Mouse (Mus musculus): ENCODE data around the gene Mfap2. TPM values are rescaled to one million over a fixed set of nuclear protein-coding genes. Genes with fewer than 3 reads are reported as not detected.

The Mfap2 gene
- polyA plus RNA-seq, 1 experiment from 2014 or later: 197 TPM

DNA sequence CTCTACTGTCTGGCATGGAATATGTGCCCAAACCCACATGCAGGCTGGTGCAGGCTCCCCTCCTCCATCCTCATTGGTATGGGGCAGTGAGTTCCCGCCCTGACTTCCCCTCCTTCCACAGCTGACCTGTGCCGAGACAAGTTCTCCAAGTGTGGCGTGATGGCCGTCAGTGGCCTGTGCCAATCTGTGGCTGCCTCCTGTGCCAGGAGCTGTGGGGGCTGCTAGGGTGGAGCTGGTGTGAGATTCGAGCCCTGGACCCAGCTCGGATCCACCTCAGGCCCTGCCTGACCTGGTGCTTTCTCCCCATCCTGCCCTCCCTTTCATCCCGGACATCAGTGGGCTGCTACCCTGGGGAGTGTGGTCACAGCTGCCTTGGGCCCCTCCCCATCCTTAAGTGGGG, 5.1 kb downstream of the Mfap2 start:
- Histone ChIP-seq H3K36me3 (ENCODE audit: control insufficient read depth, insufficient read depth) (no peaks in the 10 kb centered on the region), H3K9ac (ENCODE audit: low read length) (no peak overlapping the region), H3K4me1 (ENCODE audit: control insufficient read depth, insufficient read depth, low read length) (peaks cover 42% of the 10 kb centered on the region), H3K4me2 (ENCODE audit: low read depth, low read length) (no peak overlapping the region), H3K9me3 (replicated peaks; ENCODE audit: control insufficient read depth, low read length) (no peaks in the 10 kb centered on the region), H3K27ac (ENCODE audit: low read length) (no peak overlapping the region), H3K4me3 (ENCODE audit: low read length) (no peak overlapping the region), H3K27me3 (ENCODE audit: control insufficient read depth, insufficient read depth, low read length) (no peaks in the 10 kb centered on the region)
- ATAC-seq (replicated peaks; ENCODE audit: extremely low read depth, insufficient read depth, low FRiP score): no peak
- WGBS: 58% methylated on average over 7 of the region's 7 CpGs

DNA sequence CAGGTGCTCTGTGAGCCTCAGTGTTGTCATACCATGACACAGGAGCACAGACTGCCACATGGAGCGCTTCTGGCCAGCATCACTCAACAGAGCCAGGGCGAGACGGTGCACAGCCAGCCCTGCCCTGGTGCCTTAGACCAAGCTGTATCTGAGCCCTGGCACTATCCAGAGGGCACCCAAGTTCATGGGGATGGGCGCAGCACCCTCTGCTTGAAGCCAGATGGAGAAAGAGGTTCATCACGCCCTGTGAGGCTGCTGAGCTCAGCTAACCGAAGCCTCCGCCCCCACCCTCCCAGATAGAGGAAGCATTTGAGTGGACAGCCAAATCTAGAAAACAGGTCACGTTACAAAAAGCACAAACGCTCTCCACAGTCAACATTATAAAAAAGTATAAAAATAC, 6.1 kb downstream of the Mfap2 start:
- Histone ChIP-seq H3K27ac (ENCODE audit: low read length) (peak overlapping the region; percentile 37; the same call in 1 of the 2 replicates), H3K36me3 (ENCODE audit: control insufficient read depth, insufficient read depth) (no peaks in the 10 kb centered on the region), H3K9me3 (replicated peaks; ENCODE audit: control insufficient read depth, low read length) (no peaks in the 10 kb centered on the region), H3K4me3 (ENCODE audit: low read length) (no peak overlapping the region), H3K9ac (ENCODE audit: low read length) (no peak overlapping the region), H3K4me2 (ENCODE audit: low read depth, low read length) (no peak overlapping the region), H3K27me3 (ENCODE audit: control insufficient read depth, insufficient read depth, low read length) (no peaks in the 10 kb centered on the region), H3K4me1 (ENCODE audit: control insufficient read depth, insufficient read depth, low read length) (peaks cover 51% of the 10 kb centered on the region)
- 49% methylated on average over 9 of the region's 9 CpGs for WGBS
- no peak for ATAC-seq (replicated peaks; ENCODE audit: extremely low read depth, insufficient read depth, low FRiP score)

DNA sequence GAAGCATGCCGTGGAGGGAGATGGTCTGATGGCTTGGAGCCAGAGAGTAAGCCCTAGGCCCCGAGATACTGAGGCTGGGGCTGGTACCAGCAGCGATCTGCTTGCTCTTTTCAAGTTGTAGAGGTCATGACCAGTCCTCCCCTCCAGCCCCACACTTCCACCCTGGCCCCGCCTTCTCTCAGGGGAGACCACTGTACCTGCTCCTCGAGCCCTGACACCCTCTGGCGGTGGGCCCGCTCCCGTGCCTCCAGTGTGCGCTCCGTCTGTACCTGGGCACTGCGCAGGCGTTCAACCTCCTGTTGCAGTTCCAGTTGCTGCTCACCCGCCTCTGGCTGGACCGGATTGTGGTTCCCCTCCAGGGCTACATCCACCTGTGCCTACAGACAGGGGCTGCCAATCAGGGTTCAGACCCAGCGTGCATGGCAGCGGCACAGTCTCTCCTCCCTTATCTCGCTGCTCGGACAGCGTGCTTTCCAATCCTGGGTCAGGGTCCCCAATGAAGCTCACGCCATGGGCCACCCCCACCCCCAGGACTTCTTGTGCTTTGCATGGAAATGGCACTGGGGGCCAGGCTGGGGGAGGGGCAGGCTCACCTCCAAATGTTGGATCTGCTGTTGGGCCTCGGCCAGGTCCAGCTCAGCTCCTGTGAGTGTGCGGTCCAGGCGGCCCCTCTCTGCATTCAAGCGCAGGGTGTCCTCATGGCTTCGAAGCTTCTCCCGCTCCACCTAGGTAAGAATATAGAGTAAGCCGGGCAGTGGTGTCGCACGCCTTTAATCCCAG, 7.6 kb downstream of the Mfap2 start:
- Histone ChIP-seq H3K4me1 (ENCODE audit: control insufficient read depth, insufficient read depth, low read length) (peaks cover 48% of the 10 kb centered on the region), H3K4me3 (ENCODE audit: low read length) (no peak overlapping the region), H3K9ac (ENCODE audit: low read length) (0 out of 2 replicates have a peak overlapping the region, but pooled peaks have one; percentile 20), H3K9me3 (replicated peaks; ENCODE audit: control insufficient read depth, low read length) (no peaks in the 10 kb centered on the region), H3K27me3 (ENCODE audit: control insufficient read depth, insufficient read depth, low read length) (no peaks in the 10 kb centered on the region), H3K4me2 (ENCODE audit: low read depth, low read length) (no peak overlapping the region), H3K27ac (ENCODE audit: low read length) (no peak overlapping the region), H3K36me3 (ENCODE audit: control insufficient read depth, insufficient read depth) (no peaks in the 10 kb centered on the region)
- no peak for ATAC-seq (replicated peaks; ENCODE audit: extremely low read depth, insufficient read depth, low FRiP score)
- WGBS: 79% methylated on average over 29 of the region's 29 CpGs

DNA sequence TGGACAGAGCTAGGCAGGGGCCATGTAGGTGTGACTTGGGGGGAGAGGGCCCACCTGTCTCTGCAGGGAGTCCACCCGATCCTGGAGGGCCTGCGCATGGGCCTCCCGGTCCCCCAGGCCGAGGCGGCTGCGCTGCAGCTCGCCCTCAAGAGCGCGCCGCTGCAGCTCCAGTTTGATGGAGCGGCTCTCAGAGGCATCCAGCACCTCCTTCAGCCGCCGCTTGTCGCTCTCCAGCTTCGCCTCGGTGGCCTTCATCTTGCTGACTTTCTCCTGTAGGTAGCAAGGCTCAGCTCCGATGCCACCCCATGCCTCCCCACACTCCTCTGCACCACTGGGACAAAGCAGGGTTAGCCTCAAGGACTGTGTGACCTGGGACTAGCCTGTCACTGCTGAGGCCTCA, 10.0 kb downstream of the Mfap2 start:
- no peaks in the 10 kb centered on the region for H3K9me3 ChIP-seq (replicated peaks; ENCODE audit: control insufficient read depth, low read length)
- 71% methylated on average over 17 of the region's 17 CpGs for WGBS
- H3K9ac ChIP-seq (ENCODE audit: low read length): peak overlapping the region; percentile 56
- peaks cover 52% of the 10 kb centered on the region for H3K4me1 ChIP-seq (ENCODE audit: control insufficient read depth, insufficient read depth, low read length)
- H3K27me3 ChIP-seq (ENCODE audit: control insufficient read depth, insufficient read depth, low read length): no peaks in the 10 kb centered on the region
- H3K27ac ChIP-seq (ENCODE audit: low read length): peak overlapping the region; percentile 94
- H3K4me3 ChIP-seq (ENCODE audit: low read length): no peak overlapping the region
- peak overlapping the region; percentile 42; the same call in 1 of the 2 replicates for H3K4me2 ChIP-seq (ENCODE audit: low read depth, low read length)
- no peak for ATAC-seq (replicated peaks; ENCODE audit: extremely low read depth, insufficient read depth, low FRiP score)
- H3K36me3 ChIP-seq (ENCODE audit: control insufficient read depth, insufficient read depth): no peaks in the 10 kb centered on the region

DNA sequence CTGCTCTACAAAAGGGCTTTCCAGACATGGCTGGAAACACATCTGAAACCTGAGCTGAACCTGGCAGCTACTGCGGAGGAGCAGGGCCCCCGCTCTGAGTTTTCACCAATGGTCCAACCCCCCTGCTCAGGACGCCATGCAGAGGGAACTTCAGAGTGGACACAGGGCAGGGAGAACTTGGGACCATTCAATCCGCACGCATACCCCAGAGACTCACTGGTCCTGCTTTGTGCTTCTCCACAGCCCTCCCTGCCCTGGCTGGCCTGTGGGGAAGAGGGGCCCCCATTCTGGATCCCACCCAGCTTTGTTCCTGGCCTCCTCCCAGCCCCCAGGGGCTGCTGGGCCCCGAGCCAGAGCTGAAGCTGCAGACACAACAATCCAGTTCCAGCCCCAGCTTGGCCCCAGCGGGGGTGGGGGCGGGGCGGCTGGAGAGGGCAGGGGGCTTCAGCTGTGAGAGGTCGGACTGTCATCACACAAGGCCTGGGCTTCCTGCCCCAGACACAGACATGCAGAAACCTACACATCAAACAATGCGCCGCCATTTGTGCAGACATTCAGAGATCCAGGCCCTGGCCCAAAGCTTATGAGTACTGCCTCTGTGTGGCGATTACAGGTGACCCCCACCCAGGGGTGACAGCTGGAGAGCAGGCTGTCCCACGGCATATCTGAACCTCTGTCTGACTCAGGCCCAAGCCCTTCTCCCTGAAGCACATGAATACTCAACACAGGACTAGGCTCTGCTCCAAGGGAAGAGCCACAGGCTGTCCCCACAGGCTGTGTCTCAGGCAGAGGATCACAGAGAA, 10.8 kb downstream of the Mfap2 start:
- Histone ChIP-seq H3K9ac (ENCODE audit: low read length) (peak overlapping the region; percentile 56), H3K9me3 (replicated peaks; ENCODE audit: control insufficient read depth, low read length) (no peaks in the 10 kb centered on the region), H3K4me3 (ENCODE audit: low read length) (no peak overlapping the region), H3K4me1 (ENCODE audit: control insufficient read depth, insufficient read depth, low read length) (peaks cover 48% of the 10 kb centered on the region), H3K36me3 (ENCODE audit: control insufficient read depth, insufficient read depth) (no peaks in the 10 kb centered on the region), H3K27me3 (ENCODE audit: control insufficient read depth, insufficient read depth, low read length) (no peaks in the 10 kb centered on the region), H3K4me2 (ENCODE audit: low read depth, low read length) (peak overlapping the region; percentile 42), H3K27ac (ENCODE audit: low read length) (peak overlapping the region; percentile 94)
- 15% methylated on average over 14 of the region's 14 CpGs for WGBS
- ATAC-seq (replicated peaks; ENCODE audit: extremely low read depth, insufficient read depth, low FRiP score): peak; percentile 85

DNA sequence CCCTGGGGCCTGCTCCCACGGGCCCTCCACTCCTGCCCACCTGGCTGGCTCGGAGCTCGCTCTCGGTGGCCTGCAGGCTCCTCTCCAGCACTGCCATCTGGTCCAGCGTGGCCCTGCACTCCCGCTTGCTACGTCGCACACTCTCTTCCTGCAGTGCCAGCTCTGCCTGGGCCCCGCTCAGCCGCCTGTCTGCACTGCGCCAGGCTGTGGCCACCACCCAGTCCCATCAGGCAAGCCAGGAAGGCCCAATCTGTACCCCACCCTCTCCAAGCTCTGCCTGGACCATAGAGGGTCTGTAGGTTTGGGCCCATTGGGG, 11.4 kb downstream of the Mfap2 start:
- Histone ChIP-seq H3K4me1 (ENCODE audit: control insufficient read depth, insufficient read depth, low read length) (peaks cover 42% of the 10 kb centered on the region), H3K9ac (ENCODE audit: low read length) (peak overlapping the region; percentile 51), H3K9me3 (replicated peaks; ENCODE audit: control insufficient read depth, low read length) (no peaks in the 10 kb centered on the region), H3K4me2 (ENCODE audit: low read depth, low read length) (no peak overlapping the region; the same call in 1 of the 2 replicates), H3K27me3 (ENCODE audit: control insufficient read depth, insufficient read depth, low read length) (no peaks in the 10 kb centered on the region), H3K27ac (ENCODE audit: low read length) (peak overlapping the region; percentile 94), H3K4me3 (ENCODE audit: low read length) (no peak overlapping the region), H3K36me3 (ENCODE audit: control insufficient read depth, insufficient read depth) (no peaks in the 10 kb centered on the region)
- ATAC-seq (replicated peaks; ENCODE audit: extremely low read depth, insufficient read depth, low FRiP score): peak; percentile 12; the same call in 1 of the 2 replicates
- WGBS: 56% methylated on average over 11 of the region's 11 CpGs

DNA sequence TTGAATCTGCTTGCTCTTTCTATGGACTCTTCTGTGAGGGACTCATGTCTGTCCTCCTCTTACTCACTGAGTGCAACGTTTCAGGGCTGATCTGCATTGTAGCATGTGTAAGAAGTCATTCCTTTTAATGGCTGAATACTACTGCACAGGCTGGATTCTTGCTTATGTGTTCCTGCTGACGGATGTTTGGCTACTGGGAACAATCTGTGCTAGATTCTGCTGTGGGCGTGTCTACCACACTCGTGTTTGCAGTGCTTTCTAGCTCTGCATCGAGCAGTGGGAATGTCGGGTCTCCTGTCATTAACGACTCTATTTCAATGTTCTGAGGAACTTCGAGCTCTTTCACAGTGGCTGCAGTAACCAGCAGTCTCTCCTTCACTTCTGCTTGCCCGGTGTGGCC, 13.8 kb downstream of the Mfap2 start:
- H3K9me3 ChIP-seq (replicated peaks; ENCODE audit: control insufficient read depth, low read length): no peaks in the 10 kb centered on the region
- peaks cover 28% of the 10 kb centered on the region for H3K4me1 ChIP-seq (ENCODE audit: control insufficient read depth, insufficient read depth, low read length)
- ATAC-seq (replicated peaks; ENCODE audit: extremely low read depth, insufficient read depth, low FRiP score): no peak
- no peak overlapping the region for H3K4me3 ChIP-seq (ENCODE audit: low read length)
- H3K36me3 ChIP-seq (ENCODE audit: control insufficient read depth, insufficient read depth): peaks cover 2% of the 10 kb centered on the region; the same call in 1 of the 2 replicates
- H3K9ac ChIP-seq (ENCODE audit: low read length): no peak overlapping the region
- no peaks in the 10 kb centered on the region for H3K27me3 ChIP-seq (ENCODE audit: control insufficient read depth, insufficient read depth, low read length)
- WGBS: 48% methylated on average over 9 of the region's 9 CpGs
- no peak overlapping the region for H3K4me2 ChIP-seq (ENCODE audit: low read depth, low read length)
- peak overlapping the region; percentile 43; the same call in 1 of the 2 replicates for H3K27ac ChIP-seq (ENCODE audit: low read length)

DNA sequence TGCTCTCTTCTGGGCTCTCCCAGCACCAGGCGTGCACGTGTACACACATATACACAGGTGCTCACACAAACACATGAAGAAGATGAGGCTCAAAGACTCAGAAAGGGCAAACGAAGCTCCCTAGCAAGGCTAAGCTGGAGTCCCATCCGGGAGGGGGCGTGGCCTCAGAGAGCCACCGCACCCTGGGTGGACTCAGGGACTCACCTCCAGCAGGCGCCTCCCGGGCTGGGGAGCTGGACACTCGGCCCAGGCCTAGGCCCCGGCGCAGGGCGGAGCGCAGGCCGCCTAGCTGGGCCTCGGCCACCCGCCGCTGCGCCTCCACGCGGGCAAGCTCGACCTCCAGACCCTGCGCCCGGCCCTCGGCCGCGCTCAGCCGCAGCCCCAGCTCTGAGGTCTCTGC, 14.8 kb downstream of the Mfap2 start:
- H3K4me1 ChIP-seq (ENCODE audit: control insufficient read depth, insufficient read depth, low read length): peaks cover 27% of the 10 kb centered on the region
- no peak overlapping the region for H3K27ac ChIP-seq (ENCODE audit: low read length)
- ATAC-seq (replicated peaks; ENCODE audit: extremely low read depth, insufficient read depth, low FRiP score): no peak
- H3K9ac ChIP-seq (ENCODE audit: low read length): no peak overlapping the region
- H3K27me3 ChIP-seq (ENCODE audit: control insufficient read depth, insufficient read depth, low read length): no peaks in the 10 kb centered on the region
- WGBS: 78% methylated on average over 27 of the region's 27 CpGs
- no peak overlapping the region for H3K4me3 ChIP-seq (ENCODE audit: low read length)
- H3K9me3 ChIP-seq (replicated peaks; ENCODE audit: control insufficient read depth, low read length): no peaks in the 10 kb centered on the region
- H3K36me3 ChIP-seq (ENCODE audit: control insufficient read depth, insufficient read depth): peaks cover 2% of the 10 kb centered on the region; the same call in 1 of the 2 replicates
- H3K4me2 ChIP-seq (ENCODE audit: low read depth, low read length): no peak overlapping the region

All from heart, embryonic 16.5 days (tissue).